Mouse (Mus musculus): ENCODE measurements around the gene Htra3. TPM values are rescaled to one million over a fixed set of nuclear protein-coding genes. Genes with fewer than 3 reads are reported as not detected.

Gene Htra3
- polyA plus RNA-seq, 1 experiment from 2014 or later = 10.9 TPM

DNA sequence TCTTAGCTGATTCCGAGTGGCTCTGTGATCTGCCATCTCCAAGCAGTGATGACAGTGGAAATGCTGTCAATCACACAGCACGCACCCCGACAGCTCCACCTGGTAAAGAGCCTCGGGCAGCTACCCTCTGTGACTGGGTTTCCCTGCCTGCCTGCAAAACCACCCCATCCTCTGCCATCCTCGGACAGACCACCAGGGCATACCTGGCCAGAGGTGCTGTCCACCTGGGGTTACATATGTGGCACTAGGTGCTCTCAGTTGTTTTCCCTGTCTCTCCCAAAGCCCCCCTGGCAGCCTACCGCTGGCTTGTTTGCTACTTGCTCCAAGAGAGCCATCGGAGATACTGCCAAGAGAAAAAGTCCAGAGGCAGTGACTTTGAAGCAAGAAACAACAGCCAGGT lies 72.8 kb downstream of the Htra3 start:
- H3K36me3 ChIP-seq = peaks cover 10% of the 10 kb centered on the region
- no peak overlapping the region for H3K27ac ChIP-seq (replicated peaks)
- no peak overlapping the region for H3K4me2 ChIP-seq (replicated peaks)
- H3K9ac ChIP-seq (replicated peaks) = no peak overlapping the region
- no peak overlapping the region for H3K4me3 ChIP-seq
- ATAC-seq (replicated peaks) = no peak
- 94% methylated on average over 7 of the region's 7 CpGs for WGBS
- H3K9me3 ChIP-seq = no peaks in the 10 kb centered on the region
- peaks cover 3% of the 10 kb centered on the region; the same call in 1 of the 2 replicates for H3K4me1 ChIP-seq
- no peaks in the 10 kb centered on the region for H3K27me3 ChIP-seq

DNA sequence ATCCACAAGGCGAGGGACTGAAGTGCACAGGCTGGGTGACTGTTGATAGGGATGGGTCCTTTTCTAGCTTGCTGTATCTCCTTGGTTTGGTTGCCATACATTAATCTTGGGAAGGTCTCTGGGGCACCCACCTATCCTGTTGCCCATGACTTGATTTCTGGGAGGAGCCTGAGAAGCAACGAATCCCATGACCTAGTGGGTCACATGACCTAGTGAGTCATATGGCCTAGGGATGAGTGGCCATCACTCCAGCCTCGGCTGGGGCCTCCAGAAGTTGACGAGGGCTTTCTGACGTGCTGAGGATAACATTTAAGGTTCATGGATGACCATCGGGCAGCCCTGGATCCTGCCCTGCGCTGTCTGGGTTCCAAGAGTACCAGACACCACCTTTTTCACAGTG lies 74.2 kb downstream of the Htra3 start:
- H3K27me3 ChIP-seq = no peaks in the 10 kb centered on the region
- WGBS = 83% methylated on average over 7 of the region's 7 CpGs
- peaks cover 3% of the 10 kb centered on the region; the same call in 1 of the 2 replicates for H3K4me1 ChIP-seq
- H3K4me2 ChIP-seq (replicated peaks) = no peak overlapping the region
- H3K36me3 ChIP-seq = peaks cover 21% of the 10 kb centered on the region
- H3K27ac ChIP-seq (replicated peaks) = no peak overlapping the region
- H3K9me3 ChIP-seq = no peaks in the 10 kb centered on the region
- no peak overlapping the region for H3K9ac ChIP-seq (replicated peaks)
- no peak for ATAC-seq (replicated peaks)
- no peak overlapping the region for H3K4me3 ChIP-seq

Other genes with a start within 250 kb of the Htra3 start
- gene Cpz, start 154.1 kb downstream of the Htra3 start, polyA plus RNA-seq (2015; fragmentation: Nextera tagmentation; extraction: Ambion mirVana) = 1.2 and 1.6 TPM in 2 replicates
- 8.3 and 8.7 TPM in 2 replicates for gene Trmt44, start 104.7 kb downstream of the Htra3 start, polyA plus RNA-seq (2015; fragmentation: Nextera tagmentation; extraction: Ambion mirVana)
- 14.0 and 15.5 TPM in 2 replicates for gene Acox3, start 96.7 kb downstream of the Htra3 start, polyA plus RNA-seq (2015; fragmentation: Nextera tagmentation; extraction: Ambion mirVana)
- 1.5 and 1.9 TPM in 2 replicates for gene Sh3tc1, start 60.2 kb upstream of the Htra3 start, polyA plus RNA-seq (2015; fragmentation: Nextera tagmentation; extraction: Ambion mirVana)
- 8.5 and 9.1 TPM in 2 replicates for gene Ablim2, start 78.1 kb upstream of the Htra3 start, polyA plus RNA-seq (2015; fragmentation: Nextera tagmentation; extraction: Ambion mirVana)
- gene Afap1, start 213.5 kb upstream of the Htra3 start, polyA plus RNA-seq (2015; fragmentation: Nextera tagmentation; extraction: Ambion mirVana) = 52.5 and 55.7 TPM in 2 replicates